Mouse (Mus musculus) NIH3T3 (cell line): Measurements from ENCODE around the gene C2cd5.

Source experiments
- DNase-seq: peaks from one replicate; pipeline ENCODE4 v3.0.0-alpha.2; 2012; ENCODE audit warnings: low read depth

C2cd5 gene

DNA sequence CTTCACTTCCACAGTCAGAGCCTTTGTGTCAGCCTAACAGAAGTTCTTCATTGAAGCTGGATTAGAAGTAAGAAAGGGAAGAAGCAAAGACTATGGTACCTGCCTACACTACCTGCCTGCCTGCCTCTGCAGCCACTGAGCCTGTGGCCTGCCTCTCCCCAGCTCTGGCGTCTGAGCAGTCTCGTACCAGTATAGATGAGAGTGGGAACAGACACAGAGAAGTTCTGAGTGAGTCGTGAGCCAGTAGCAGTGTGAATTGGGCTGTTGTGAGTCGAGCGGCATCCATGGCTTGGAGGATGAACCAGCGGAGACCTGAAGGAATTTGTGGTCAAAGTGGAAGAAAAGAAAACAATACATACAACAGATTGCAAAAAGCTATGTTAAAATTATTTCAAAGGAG is 26.5 kb downstream of the C2cd5 start:
- DNase-seq, result peak; percentile 14

DNA sequence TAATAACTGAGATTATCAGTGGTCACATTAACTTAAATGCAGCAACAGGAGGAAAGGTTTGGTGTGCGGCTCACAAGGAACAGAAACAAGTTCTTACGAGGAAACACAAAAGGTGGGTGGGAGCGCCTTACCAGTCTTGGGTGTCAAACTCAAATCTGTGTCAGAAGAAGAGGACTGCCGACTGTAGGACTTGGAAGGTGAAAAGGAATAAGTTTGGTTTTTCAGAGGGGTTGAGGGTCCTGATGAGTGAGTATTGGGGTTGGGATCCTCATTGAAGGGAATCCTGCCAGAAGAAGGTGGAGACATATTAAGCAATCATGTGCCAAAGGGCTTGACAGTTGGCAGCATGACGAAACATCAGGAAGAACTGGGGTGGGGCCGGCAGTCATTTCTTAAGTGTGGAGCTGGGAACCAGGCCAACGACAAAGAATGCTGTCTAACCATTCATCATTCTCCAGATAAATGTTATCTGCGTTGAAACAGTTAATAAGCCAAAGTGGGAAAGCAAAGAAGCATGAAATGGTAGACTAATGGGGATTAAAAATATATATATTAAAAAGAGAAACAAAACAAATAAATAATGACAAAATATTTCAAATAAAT is 27.4 kb downstream of the C2cd5 start:
- peak; percentile 83 for DNase-seq

DNA sequence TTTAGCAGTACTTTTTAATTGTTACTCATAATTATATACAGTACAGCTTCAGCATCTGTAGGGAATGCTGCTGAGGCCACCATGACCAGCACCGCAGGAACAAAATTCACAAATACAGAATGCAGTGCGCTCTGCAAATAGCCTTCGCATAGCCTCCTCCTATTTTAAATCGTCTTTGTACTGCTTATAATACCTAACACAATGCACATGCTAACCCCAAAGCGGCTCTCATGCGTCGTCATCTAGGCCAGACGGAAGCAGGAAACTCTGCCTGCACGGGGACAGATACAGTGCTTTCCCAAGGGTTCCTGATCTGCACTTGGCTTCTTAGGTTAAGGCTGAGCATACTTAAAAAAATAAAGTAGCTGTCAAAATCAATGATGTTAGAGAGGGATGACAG is 29.2 kb downstream of the C2cd5 start:
- no peak for DNase-seq

- DNase-seq, result no peak
Observed at GRCm38 (mm10) chr6:143070019-143070418, 29.9 kb downstream of the C2cd5 start.

GRCm38 (mm10) chr6:143069606-143070005 is 30.3 kb downstream of the C2cd5 start:
- DNase-seq, result no peak

DNA sequence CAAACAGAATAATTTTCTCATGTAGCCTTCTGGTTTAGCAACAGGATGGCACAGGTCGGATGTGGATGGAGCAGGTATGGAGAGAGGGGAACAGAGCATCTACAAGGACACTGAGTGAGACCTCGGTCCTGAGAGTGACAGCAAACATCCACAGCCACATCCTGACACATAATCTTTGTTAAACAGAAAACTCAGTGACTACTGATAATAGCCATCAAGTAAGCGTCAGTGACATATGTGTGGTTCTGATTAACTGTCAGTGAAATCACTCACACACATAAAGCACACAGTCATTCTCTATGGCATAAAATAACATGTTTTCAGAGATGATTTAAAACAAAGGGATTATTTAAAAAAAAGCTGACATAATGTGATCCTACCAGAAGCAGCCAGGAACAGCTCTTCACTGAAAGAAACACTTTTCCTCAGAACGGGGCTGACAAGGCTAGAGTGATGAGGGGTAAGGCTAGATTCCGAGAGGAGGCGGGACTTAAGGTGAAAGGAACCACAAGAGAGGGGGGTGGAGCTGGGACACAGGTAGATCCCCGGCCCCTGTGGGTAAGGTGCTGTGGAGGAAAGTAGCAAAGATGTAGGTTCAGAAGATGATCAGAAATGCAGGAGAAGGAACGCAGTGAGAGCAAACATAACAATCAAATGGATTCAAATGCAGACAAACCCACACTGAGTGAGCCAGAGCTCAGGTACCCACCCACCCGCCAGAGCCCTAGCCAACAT is 31.6 kb downstream of the C2cd5 start:
- no peak for DNase-seq

- DNase-seq, result no peak
Observed at GRCm38 (mm10) chr6:143067654-143068053, 32.3 kb downstream of the C2cd5 start.

DNA sequence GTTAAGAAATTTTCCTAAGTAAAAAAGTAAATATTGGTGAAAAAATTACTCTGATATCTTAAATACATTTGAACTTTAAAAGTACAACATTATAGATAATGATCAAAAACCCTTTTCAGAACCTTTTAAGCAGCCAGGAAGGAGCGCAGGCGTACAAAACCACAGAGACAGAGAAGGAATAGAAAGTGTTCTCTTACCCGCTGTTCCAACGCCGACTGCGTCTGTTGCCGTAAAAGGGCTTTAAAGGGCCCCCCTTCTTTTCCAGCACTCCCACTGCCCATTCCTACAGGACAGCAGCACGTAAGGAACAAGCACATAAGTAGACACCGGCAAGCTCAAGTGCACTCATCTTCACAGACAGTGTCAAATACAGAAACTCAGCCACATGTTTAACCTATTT is 33.1 kb downstream of the C2cd5 start:
- DNase-seq, result no peak

GRCm38 (mm10) chr6:143064047-143064446 is 35.9 kb downstream of the C2cd5 start:
- DNase-seq, result no peak

- no peak for DNase-seq
Observed at GRCm38 (mm10) chr6:143057601-143058000, 42.3 kb downstream of the C2cd5 start.

GRCm38 (mm10) chr6:143051566-143051965 is 48.4 kb downstream of the C2cd5 start:
- DNase-seq, result no peak

- DNase-seq, result peak; percentile 66
Observed at GRCm38 (mm10) chr6:143049791-143050555, 50.0 kb downstream of the C2cd5 start.

DNA sequence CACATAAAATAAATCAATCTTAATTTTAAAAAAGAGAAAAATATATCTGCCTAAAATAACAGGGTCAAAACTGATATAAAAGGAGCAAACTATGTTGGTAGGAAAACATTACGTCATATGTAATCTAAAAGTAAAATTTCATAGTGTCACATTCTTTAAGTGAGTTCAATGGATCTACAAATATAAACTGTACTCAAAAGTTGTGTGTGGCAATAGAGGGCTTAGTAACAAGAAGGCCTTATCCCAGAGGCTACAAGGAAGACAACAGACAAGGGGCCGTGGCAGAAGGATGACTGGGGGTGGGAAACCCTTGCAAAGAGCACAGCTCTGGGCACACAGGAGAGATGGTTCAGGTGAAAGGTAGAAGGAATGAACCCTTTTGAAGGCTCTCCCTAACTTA is 50.8 kb downstream of the C2cd5 start:
- no peak for DNase-seq

- no peak for DNase-seq
Observed at GRCm38 (mm10) chr6:143047538-143048258, 52.2 kb downstream of the C2cd5 start.

- DNase-seq, result no peak
Observed at GRCm38 (mm10) chr6:143041578-143041977, 58.4 kb downstream of the C2cd5 start.

DNA sequence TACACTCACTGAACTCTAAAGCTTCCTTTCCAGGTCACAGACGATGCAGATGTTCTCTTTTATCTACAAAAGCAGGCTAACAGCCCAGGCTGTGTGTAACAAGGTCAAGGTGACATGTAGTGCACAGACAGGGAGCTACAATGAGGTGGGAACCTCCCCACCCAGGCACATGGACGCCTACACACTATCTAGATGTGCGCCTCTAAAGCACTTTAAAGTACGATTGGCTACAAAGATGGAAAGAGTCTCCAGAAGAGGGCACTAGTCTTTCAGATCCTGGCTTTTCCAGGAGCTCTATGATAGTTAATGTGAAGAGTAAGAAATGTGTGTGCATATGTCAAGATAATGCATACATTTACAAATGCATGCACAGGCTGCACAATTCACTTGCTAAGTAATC is 64.7 kb downstream of the C2cd5 start:
- no peak for DNase-seq

- no peak for DNase-seq
Observed at GRCm38 (mm10) chr6:143034503-143034902, 65.4 kb downstream of the C2cd5 start.

- DNase-seq, result no peak
Observed at GRCm38 (mm10) chr6:143030521-143030920, 69.4 kb downstream of the C2cd5 start.

GRCm38 (mm10) chr6:143027896-143028295 is 72.0 kb downstream of the C2cd5 start:
- no peak for DNase-seq

- DNase-seq, result no peak
Observed at GRCm38 (mm10) chr6:143027402-143027801, 72.5 kb downstream of the C2cd5 start.

DNA sequence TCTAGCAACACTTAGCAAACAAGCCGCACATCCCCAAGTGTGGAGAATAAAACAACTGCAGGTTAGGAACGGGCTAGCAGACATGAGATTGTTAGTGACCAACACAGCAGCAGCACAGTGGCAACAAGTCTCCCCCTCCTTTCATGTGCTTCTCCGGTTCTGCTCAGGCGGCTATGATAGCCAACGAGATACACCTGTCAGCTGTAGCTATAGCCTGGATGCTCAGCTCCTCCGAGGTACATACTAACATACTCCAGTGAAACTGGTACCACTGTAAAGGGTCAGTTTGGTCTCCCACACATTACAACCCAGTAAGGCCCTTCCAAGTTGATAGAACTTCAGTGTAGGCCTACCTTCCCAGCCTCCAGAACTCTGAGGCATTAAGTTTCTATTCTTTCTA is 76.2 kb downstream of the C2cd5 start:
- DNase-seq, result no peak

- DNase-seq, result no peak
Observed at GRCm38 (mm10) chr6:143021756-143022155, 78.2 kb downstream of the C2cd5 start.
